Mouse (Mus musculus) right cerebral cortex, postnatal 36 days (tissue): ENCODE results near the gene Abhd17c.

Experiments used
- DNase-seq, 2 experiments: peaks; one replicate each; pipeline ENCODE4 v3.0.0; 2022; ENCODE audit warnings: low spot score in 2 of 2, mixed read lengths in 1 of 2

Gene Abhd17c

GRCm38 (mm10) chr7:84077257-84078013 is 74.3 kb downstream of the Abhd17c start:
- no peak for DNase-seq

- DNase-seq: no peak
Observed at GRCm38 (mm10) chr7:84074266-84074665, 77.4 kb downstream of the Abhd17c start.

- no peak for DNase-seq
Observed at GRCm38 (mm10) chr7:84073856-84074255, 77.8 kb downstream of the Abhd17c start.

- no peak for DNase-seq
Observed at GRCm38 (mm10) chr7:84068931-84069330, 82.8 kb downstream of the Abhd17c start.

GRCm38 (mm10) chr7:84059799-84060198 is 91.9 kb downstream of the Abhd17c start:
- DNase-seq: no peak
